Mouse (Mus musculus) kidney, adult 8-10 months (tissue): ENCODE measurements at regions not wholly inside any gene's neighbourhood (a gene's known extent, or its start where the extent isn't known, plus 50 kb on each side); places are given as distances from the start of the nearest gene placed in this dataset.

Source experiments
- DNase-seq, 2 experiments: peaks; one replicate each; pipeline ENCODE4 v3.0.0; 2022

- DNase-seq = peak in 1 of 2 experiments; percentile 49
Observed at GRCm38 (mm10) chr2:30717566-30718328, 85.7 kb downstream of the 1700001O22Rik start.

GRCm38 (mm10) chr2:30716580-30717565 lies 86.6 kb downstream of the 1700001O22Rik start:
- DNase-seq = peak; percentile 83 to 84

- DNase-seq = no peak
Observed at GRCm38 (mm10) chr2:30715720-30716310, 87.6 kb downstream of the 1700001O22Rik start.

GRCm38 (mm10) chr2:30713535-30713934 lies 89.9 kb downstream of the 1700001O22Rik start:
- DNase-seq = no peak

- no peak for DNase-seq
Observed at GRCm38 (mm10) chr2:30712841-30713401, 90.5 kb downstream of the 1700001O22Rik start.

- DNase-seq = peak; percentile 91 to 94
Observed at GRCm38 (mm10) chr2:30711853-30712498, 91.5 kb downstream of the 1700001O22Rik start.

GRCm38 (mm10) chr2:30711476-30711852 lies 92.0 kb downstream of the 1700001O22Rik start:
- DNase-seq = no peak

- no peak for DNase-seq
Observed at GRCm38 (mm10) chr2:30710895-30711294, 92.6 kb downstream of the 1700001O22Rik start.

GRCm38 (mm10) chr2:30709386-30709884 lies 94.0 kb downstream of the 1700001O22Rik start:
- DNase-seq = peak in 1 of 2 experiments; percentile 84

- DNase-seq = no peak
Observed at GRCm38 (mm10) chr2:30708762-30709385, 94.6 kb downstream of the 1700001O22Rik start.

- peak; percentile 85 to 90 for DNase-seq
Observed at GRCm38 (mm10) chr2:30708001-30708683, 95.3 kb downstream of the 1700001O22Rik start.

GRCm38 (mm10) chr2:30707099-30708000 lies 96.1 kb downstream of the 1700001O22Rik start:
- DNase-seq = peak; percentile 76 to 88

GRCm38 (mm10) chr2:30706036-30706435 lies 97.4 kb downstream of the 1700001O22Rik start:
- no peak for DNase-seq

GRCm38 (mm10) chr2:30703308-30703707 lies 100.2 kb downstream of the 1700001O22Rik start:
- DNase-seq = no peak

GRCm38 (mm10) chr2:30702711-30703110 lies 100.8 kb downstream of the 1700001O22Rik start:
- DNase-seq = no peak

- DNase-seq = no peak
Observed at GRCm38 (mm10) chr2:30700890-30701289, 102.6 kb downstream of the 1700001O22Rik start.

GRCm38 (mm10) chr2:30700471-30700870 lies 103.0 kb downstream of the 1700001O22Rik start:
- DNase-seq = no peak

GRCm38 (mm10) chr2:30699797-30700454 lies 103.5 kb downstream of the 1700001O22Rik start:
- DNase-seq = peak; percentile 90 to 91
